11 mouse cellular contexts compared by ENCODE assay signal in genomic region chr2:5372886-5373429, GRCm38 (mm10).
"Had no signal": no experiment of that assay in that cellular context is flagged by ENCODE, and none has a peak within 500 bp of the region (broad histone marks: within the 10 kb centered on the region; RNA-seq: fewer than 3 reads in every experiment).

No protein-coding gene starts in this region.

- H3K27ac ChIP-seq: layer of hippocampus, adult 2 months; liver, embryonic 13.5 days had no signal

- H3K4me2 ChIP-seq: liver, embryonic 13.5 days; midbrain, embryonic 11.5 days had no signal

- H3K27me3 ChIP-seq: liver, embryonic 13.5 days had no signal

- H3K36me3 ChIP-seq: liver, embryonic 13.5 days had no signal

- H3K9me3 ChIP-seq: liver, embryonic 13.5 days had no signal

- H3K4me3 ChIP-seq: layer of hippocampus, adult 2 months; liver, embryonic 13.5 days had no signal

- H3K9ac ChIP-seq: liver, embryonic 13.5 days had no signal

- DNase-seq: kidney, postnatal 14 days; layer of hippocampus, adult 9-11 months; liver, embryonic 13.5 days; lung, adult 2 months; lung, postnatal 14 days; lung, postnatal 4 days; midbrain, embryonic 14.5 days; thymus, adult 18-20 months; thymus, postnatal 36 days had no signal

- H3K4me1 ChIP-seq: liver, embryonic 13.5 days had no signal
